Mouse (Mus musculus): ENCODE results near the gene Dusp7. TPM values are rescaled to one million over a fixed set of nuclear protein-coding genes. Genes with fewer than 3 reads are reported as not detected.

Dusp7 gene
- polyA plus RNA-seq, 1 experiment from 2014 or later, result 29.5 TPM

GRCm38 (mm10) chr9:106340501-106341312, 27.7 kb upstream of the Dusp7 start:
- Histone ChIP-seq H3K36me3 (replicated peaks) (0 out of 2 replicates have a peak, but pooled peaks cover 8% of the 10 kb centered on the region), H3K4me1 (peaks cover 88% of the 10 kb centered on the region), H3K4me3 (peak overlapping the region; percentile 37; the same call in 1 of the 2 replicates), H3K9me3 (no peaks in the 10 kb centered on the region), H3K27me3 (replicated peaks; ENCODE audit: low read depth, poor library complexity, severe bottlenecking) (no peaks in the 10 kb centered on the region), H3K27ac (replicated peaks) (peak overlapping the region; percentile 83)
- DNase-seq (ENCODE audit: low spot score), result peak; percentile 70
- 37% methylated on average over 13 of the region's 13 CpGs for WGBS

GRCm38 (mm10) chr9:106341313-106341686, 27.1 kb upstream of the Dusp7 start:
- H3K4me1 ChIP-seq, result peaks cover 88% of the 10 kb centered on the region
- 61% methylated on average over 3 of the region's 3 CpGs for WGBS
- H3K27me3 ChIP-seq (replicated peaks; ENCODE audit: low read depth, poor library complexity, severe bottlenecking), result no peaks in the 10 kb centered on the region
- H3K27ac ChIP-seq (replicated peaks), result peak overlapping the region; percentile 83
- H3K36me3 ChIP-seq (replicated peaks), result 0 out of 2 replicates have a peak, but pooled peaks cover 8% of the 10 kb centered on the region
- H3K9me3 ChIP-seq, result no peaks in the 10 kb centered on the region
- H3K4me3 ChIP-seq, result peak overlapping the region; percentile 16; the same call in 1 of the 2 replicates
- DNase-seq (ENCODE audit: low spot score), result no peak

- Histone ChIP-seq H3K27me3 (replicated peaks; ENCODE audit: low read depth, poor library complexity, severe bottlenecking) (no peaks in the 10 kb centered on the region), H3K4me1 (peaks cover 76% of the 10 kb centered on the region), H3K36me3 (replicated peaks) (0 out of 2 replicates have a peak, but pooled peaks cover 5% of the 10 kb centered on the region), H3K27ac (replicated peaks) (peak overlapping the region; percentile 83), H3K4me3 (no peak overlapping the region), H3K9me3 (no peaks in the 10 kb centered on the region)
- DNase-seq (ENCODE audit: low spot score), result no peak
- 88% methylated on average over 9 of the region's 9 CpGs for WGBS
Measured at GRCm38 (mm10) chr9:106342573-106342972, 25.9 kb upstream of the Dusp7 start.

- 28% methylated on average over 6 of the region's 6 CpGs for WGBS
- Histone ChIP-seq H3K27ac (replicated peaks) (peak overlapping the region; percentile 68), H3K36me3 (replicated peaks) (0 out of 2 replicates have a peak, but pooled peaks cover 5% of the 10 kb centered on the region), H3K27me3 (replicated peaks; ENCODE audit: low read depth, poor library complexity, severe bottlenecking) (no peaks in the 10 kb centered on the region), H3K9me3 (no peaks in the 10 kb centered on the region), H3K4me3 (no peak overlapping the region), H3K4me1 (peaks cover 76% of the 10 kb centered on the region)
- no peak for DNase-seq (ENCODE audit: low spot score)
Measured at GRCm38 (mm10) chr9:106345167-106345566, 23.3 kb upstream of the Dusp7 start.

GRCm38 (mm10) chr9:106345630-106346029, 22.8 kb upstream of the Dusp7 start:
- H3K36me3 ChIP-seq (replicated peaks), result peaks cover 6% of the 10 kb centered on the region; the same call in 1 of the 2 replicates
- H3K4me3 ChIP-seq, result no peak overlapping the region
- 28% methylated on average over 6 of the region's 6 CpGs for WGBS
- H3K27me3 ChIP-seq (replicated peaks; ENCODE audit: low read depth, poor library complexity, severe bottlenecking), result no peaks in the 10 kb centered on the region
- no peak for DNase-seq (ENCODE audit: low spot score)
- H3K4me1 ChIP-seq, result peaks cover 76% of the 10 kb centered on the region
- no peaks in the 10 kb centered on the region for H3K9me3 ChIP-seq
- peak overlapping the region; percentile 68 for H3K27ac ChIP-seq (replicated peaks)

- peaks cover 11% of the 10 kb centered on the region; the same call in 1 of the 2 replicates for H3K36me3 ChIP-seq (replicated peaks)
- no peaks in the 10 kb centered on the region for H3K27me3 ChIP-seq (replicated peaks; ENCODE audit: low read depth, poor library complexity, severe bottlenecking)
- H3K27ac ChIP-seq (replicated peaks), result peak overlapping the region; percentile 95
- no peak overlapping the region for H3K4me3 ChIP-seq
- DNase-seq (ENCODE audit: low spot score), result no peak
- H3K4me1 ChIP-seq, result peaks cover 78% of the 10 kb centered on the region
- no peaks in the 10 kb centered on the region for H3K9me3 ChIP-seq
- 65% methylated on average over 10 of the region's 10 CpGs for WGBS
Measured at GRCm38 (mm10) chr9:106348281-106348680, 20.2 kb upstream of the Dusp7 start.

GRCm38 (mm10) chr9:106349075-106349474, 19.4 kb upstream of the Dusp7 start:
- 56% methylated on average over 2 of the region's 2 CpGs for WGBS
- peak overlapping the region; percentile 95 for H3K27ac ChIP-seq (replicated peaks)

GRCm38 (mm10) chr9:106351178-106351577, 17.3 kb upstream of the Dusp7 start:
- no peaks in the 10 kb centered on the region for H3K27me3 ChIP-seq (replicated peaks; ENCODE audit: low read depth, poor library complexity, severe bottlenecking)
- H3K9me3 ChIP-seq, result no peaks in the 10 kb centered on the region
- no peak for DNase-seq (ENCODE audit: low spot score)
- H3K4me3 ChIP-seq, result no peak overlapping the region
- H3K4me1 ChIP-seq, result peaks cover 88% of the 10 kb centered on the region
- WGBS, result 70% methylated on average over 6 of the region's 6 CpGs
- H3K36me3 ChIP-seq (replicated peaks), result peaks cover 11% of the 10 kb centered on the region; the same call in 1 of the 2 replicates
- peak overlapping the region; percentile 95 for H3K27ac ChIP-seq (replicated peaks)

More at GRCm38 (mm10) chr9:106349075-106349474, 19.4 kb upstream of the Dusp7 start:
- Histone ChIP-seq H3K4me1 (peaks cover 86% of the 10 kb centered on the region), H3K4me3 (no peak overlapping the region), H3K27me3 (replicated peaks; ENCODE audit: low read depth, poor library complexity, severe bottlenecking) (no peaks in the 10 kb centered on the region), H3K36me3 (replicated peaks) (peaks cover 11% of the 10 kb centered on the region; the same call in 1 of the 2 replicates), H3K9me3 (no peaks in the 10 kb centered on the region)
- DNase-seq (ENCODE audit: low spot score), result peak; percentile 54

- H3K27me3 ChIP-seq (replicated peaks; ENCODE audit: low read depth, poor library complexity, severe bottlenecking), result no peaks in the 10 kb centered on the region
- no peak for DNase-seq (ENCODE audit: low spot score)
- no peak overlapping the region for H3K4me3 ChIP-seq
- peaks cover 100% of the 10 kb centered on the region for H3K4me1 ChIP-seq
- peaks cover 11% of the 10 kb centered on the region; the same call in 1 of the 2 replicates for H3K36me3 ChIP-seq (replicated peaks)
- WGBS, result 57% methylated on average over 6 of the region's 6 CpGs
- H3K9me3 ChIP-seq, result no peaks in the 10 kb centered on the region
- peak overlapping the region; percentile 95 for H3K27ac ChIP-seq (replicated peaks)
Measured at GRCm38 (mm10) chr9:106353779-106354178, 14.7 kb upstream of the Dusp7 start.

- H3K4me1 ChIP-seq, result peaks cover 100% of the 10 kb centered on the region
- H3K27me3 ChIP-seq (replicated peaks; ENCODE audit: low read depth, poor library complexity, severe bottlenecking), result no peaks in the 10 kb centered on the region
- DNase-seq (ENCODE audit: low spot score), result no peak
- H3K36me3 ChIP-seq (replicated peaks), result peaks cover 11% of the 10 kb centered on the region; the same call in 1 of the 2 replicates
- no peaks in the 10 kb centered on the region for H3K9me3 ChIP-seq
- H3K4me3 ChIP-seq, result no peak overlapping the region
- 80% methylated on average over 6 of the region's 6 CpGs for WGBS
- peak overlapping the region; percentile 95 for H3K27ac ChIP-seq (replicated peaks)
Measured at GRCm38 (mm10) chr9:106354810-106355209, 13.6 kb upstream of the Dusp7 start.

- Histone ChIP-seq H3K27ac (replicated peaks) (peak overlapping the region; percentile 95), H3K27me3 (replicated peaks; ENCODE audit: low read depth, poor library complexity, severe bottlenecking) (no peaks in the 10 kb centered on the region), H3K4me1 (peaks cover 98% of the 10 kb centered on the region), H3K36me3 (replicated peaks) (peaks cover 11% of the 10 kb centered on the region; the same call in 1 of the 2 replicates), H3K9me3 (no peaks in the 10 kb centered on the region), H3K4me3 (peak overlapping the region; percentile 34; the same call in 1 of the 2 replicates)
- 52% methylated on average over 10 of the region's 10 CpGs for WGBS
- DNase-seq (ENCODE audit: low spot score), result peak; percentile 53
Measured at GRCm38 (mm10) chr9:106355217-106355974, 13.0 kb upstream of the Dusp7 start.

- Histone ChIP-seq H3K4me3 (peak overlapping the region; percentile 34; the same call in 1 of the 2 replicates), H3K4me1 (peaks cover 92% of the 10 kb centered on the region), H3K9me3 (no peaks in the 10 kb centered on the region), H3K27me3 (replicated peaks; ENCODE audit: low read depth, poor library complexity, severe bottlenecking) (no peaks in the 10 kb centered on the region), H3K36me3 (replicated peaks) (peaks cover 8% of the 10 kb centered on the region; the same call in 1 of the 2 replicates), H3K27ac (replicated peaks) (peak overlapping the region; percentile 95)
- DNase-seq (ENCODE audit: low spot score), result no peak
Measured at GRCm38 (mm10) chr9:106355975-106356286, 12.5 kb upstream of the Dusp7 start.

All from embryonic facial prominence, embryonic 10.5 days (tissue).